Mouse (Mus musculus) MEL (cell line): ENCODE measurements around the gene Sorbs1. TPM values are rescaled to one million over a fixed set of nuclear protein-coding genes. Genes with fewer than 3 reads are reported as not detected.

ENCODE experiments used
- DNase-seq: peaks from one replicate; pipeline ENCODE4 v3.0.0; 2011; ENCODE audit warnings: low read depth, low spot score
- H3K27ac ChIP-seq: 2 replicates; pipeline ENCODE4 v1.5.1; 2012; ENCODE audit warnings: low read depth, mild to moderate bottlenecking, control low read depth, low read length, moderate library complexity; ENCODE audit not compliant: control insufficient read depth
- H3K27me3 ChIP-seq, 2 experiments: fragments of 150-350 bp in 1 of 2; sonication (generic) in 1 of 2; 2 replicates each; pipeline ENCODE4 v1.6.1; 2012; ENCODE audit warnings: low read length in 2 of 2, mild to moderate bottlenecking in 2 of 2, improper control_type of control experiment in 1 of 2, moderate library complexity in 1 of 2; ENCODE audit not compliant: insufficient read depth in 2 of 2, control insufficient read depth in 1 of 2
- H3K36me3 ChIP-seq, 2 experiments: 2 replicates each; pipeline ENCODE4 v1.6.1; 2012 to 2014; ENCODE audit warnings: low read length in 2 of 2, improper control_type of control experiment in 1 of 2, inconsistent platforms in 1 of 2, mild to moderate bottlenecking in 1 of 2; ENCODE audit not compliant: insufficient read depth in 2 of 2, control insufficient read depth in 1 of 2
- H3K4me1 ChIP-seq, 2 experiments: fragments of 150-350 bp in 1 of 2; sonication (generic) in 1 of 2; 2 replicates each; pipeline ENCODE4 v1.6.1; 2012; ENCODE audit warnings: low read length in 2 of 2, improper control_type of control experiment in 1 of 2, mild to moderate bottlenecking in 1 of 2; ENCODE audit not compliant: insufficient read depth in 2 of 2, control insufficient read depth in 1 of 2
- H3K4me3 ChIP-seq, 2 experiments: fragments of 150-350 bp in 1 of 2; sonication (generic) in 1 of 2; 2 replicates each; pipeline ENCODE4 v1.5.1; 2012; ENCODE audit warnings: low read depth in 2 of 2, low read length in 2 of 2, mild to moderate bottlenecking in 2 of 2, moderate library complexity in 2 of 2, control low read depth in 1 of 2, improper control_type of control experiment in 1 of 2; ENCODE audit not compliant: control insufficient read depth in 1 of 2, insufficient read depth in 1 of 2
- H3K79me2 ChIP-seq: 2 replicates; pipeline ENCODE4 v1.6.1; 2012; ENCODE audit warnings: mild to moderate bottlenecking, low read length, moderate library complexity; ENCODE audit not compliant: control insufficient read depth, poor library complexity, insufficient read depth
- H3K9ac ChIP-seq: 2 replicates; pipeline ENCODE4 v1.6.1; 2012; ENCODE audit warnings: low read depth, mild to moderate bottlenecking, control low read depth, low read length, moderate library complexity; ENCODE audit not compliant: control insufficient read depth, poor library complexity, severe bottlenecking
- H3K9me3 ChIP-seq: fragments of 150-350 bp; sonication (generic); replicated peaks from 2 replicates; pipeline ENCODE4 v1.6.1; 2012; ENCODE audit warnings: mild to moderate bottlenecking, low read length, improper control_type of control experiment, moderate library complexity; ENCODE audit not compliant: insufficient read depth
- BHLHE40 ChIP-seq: IDR thresholded peaks from 2 replicates; pipeline ENCODE4 v1.6.1; 2012; ENCODE audit warnings: low read depth, mild to moderate bottlenecking, inconsistent platforms, low read length, improper control_type of control experiment, borderline replicate concordance
- CHD2 ChIP-seq: IDR thresholded peaks from 2 replicates; pipeline ENCODE4 v1.6.1; 2011; ENCODE audit warnings: low read length, improper control_type of control experiment
- CTCF ChIP-seq, 3 experiments: IDR thresholded peaks in 2 of 3; conservative IDR thresholded peaks in 1 of 3; 2 replicates each; pipeline ENCODE4 v1.5.1; 2011 to 2012; ENCODE audit warnings: low read length in 3 of 3, low read depth in 2 of 3, mild to moderate bottlenecking in 2 of 3, improper control_type of control experiment in 1 of 3, inconsistent platforms in 1 of 3, mixed read lengths in 1 of 3, moderate library complexity in 1 of 3; ENCODE audit not compliant: control insufficient read depth in 1 of 3, insufficient read depth in 1 of 3, poor library complexity in 1 of 3, severe bottlenecking in 1 of 3
- ETS1 ChIP-seq: IDR thresholded peaks from 2 replicates; pipeline ENCODE4 v1.6.1; 2012; ENCODE audit warnings: low read depth, mild to moderate bottlenecking, inconsistent platforms, low read length, improper control_type of control experiment, moderate library complexity
- GABPA ChIP-seq: IDR thresholded peaks from 2 replicates; pipeline ENCODE4 v1.6.1; 2012; ENCODE audit warnings: low read depth, mild to moderate bottlenecking, inconsistent platforms, low read length, improper control_type of control experiment, moderate library complexity
- MAFK ChIP-seq: IDR thresholded peaks from 2 replicates; pipeline ENCODE4 v1.6.1; 2011; ENCODE audit warnings: low read depth, mild to moderate bottlenecking, low read length, improper control_type of control experiment, borderline replicate concordance
- MEF2A ChIP-seq: IDR thresholded peaks from 2 replicates; pipeline ENCODE4 v1.6.1; 2014; ENCODE audit warnings: low read depth, mild to moderate bottlenecking, inconsistent platforms, low read length, improper control_type of control experiment; ENCODE audit not compliant: poor library complexity, insufficient replicate concordance, severe bottlenecking; ENCODE audit errors: extremely low read depth
- POLR2A ChIP-seq, 2 experiments: IDR thresholded peaks; 2 replicates each; pipeline ENCODE4 v1.6.1; 2011 to 2012; ENCODE audit warnings: low read length in 2 of 2, mild to moderate bottlenecking in 2 of 2, control low read depth in 1 of 2, improper control_type of control experiment in 1 of 2, low read depth in 1 of 2, moderate library complexity in 1 of 2; ENCODE audit not compliant: control insufficient read depth in 1 of 2, insufficient read depth in 1 of 2, poor library complexity in 1 of 2
- POLR2AphosphoS5 ChIP-seq: IDR thresholded peaks from 2 replicates; pipeline ENCODE4 v1.6.1; 2012; ENCODE audit warnings: low read depth, borderline replicate concordance, mild to moderate bottlenecking, inconsistent platforms, low read length, moderate library complexity, mixed read lengths
- RCOR1 ChIP-seq: IDR thresholded peaks from 2 replicates; pipeline ENCODE4 v1.6.1; 2012; ENCODE audit warnings: low read depth, mild to moderate bottlenecking, inconsistent platforms, low read length, improper control_type of control experiment
- SIN3A ChIP-seq: IDR thresholded peaks from 2 replicates; pipeline ENCODE4 v1.6.1; 2012; ENCODE audit warnings: low read length, improper control_type of control experiment, inconsistent platforms
- SMC3 ChIP-seq: IDR thresholded peaks from 2 replicates; pipeline ENCODE4 v1.6.1; 2011; ENCODE audit warnings: low read depth, low read length, improper control_type of control experiment
- TBP ChIP-seq: IDR thresholded peaks from 2 replicates; pipeline ENCODE4 v1.8.0; 2011; ENCODE audit warnings: low read depth, low read length, improper control_type of control experiment
- TCF12 ChIP-seq: IDR thresholded peaks from 2 replicates; pipeline ENCODE4 v1.6.1; 2014; ENCODE audit warnings: low read depth, mild to moderate bottlenecking, inconsistent platforms, low read length, improper control_type of control experiment, moderate library complexity
- ZC3H11A ChIP-seq: IDR thresholded peaks from 2 replicates; pipeline ENCODE4 v1.6.1; 2012; ENCODE audit warnings: low read depth, mild to moderate bottlenecking, inconsistent platforms, low read length, improper control_type of control experiment
- ZKSCAN1 ChIP-seq: IDR thresholded peaks from 2 replicates; pipeline ENCODE4 v1.6.1; 2012; ENCODE audit warnings: low read depth, mild to moderate bottlenecking, inconsistent platforms, low read length, improper control_type of control experiment, moderate library complexity
- ZNF384 ChIP-seq: IDR thresholded peaks from 2 replicates; pipeline ENCODE4 v1.6.1; 2012; ENCODE audit warnings: low read depth, mild to moderate bottlenecking, inconsistent platforms, low read length, improper control_type of control experiment
- polyA plus RNA-seq, 2 experiments: library from polyadenylated mRNA; stranded (reverse) in 1 of 2; unstranded in 1 of 2; fragments of >175 nt in 1 of 2; fragments of >200 nt in 1 of 2; gene quantifications; 2 replicates each; pipeline versions ENCODE4 v1.2.1 to v1.2.4; 2012; ENCODE audit warnings: low replicate concordance in 2 of 2, low read depth in 1 of 2; ENCODE audit not compliant: insufficient read length in 2 of 2, insufficient read depth in 1 of 2, missing spikeins in 1 of 2
- total RNA-seq: library from RNA; depleted of rRNA; stranded (reverse); fragments of 300-350 nt; gene quantifications from 2 replicates; pipeline ENCODE4 v1.2.3, GENCODE M21; 2012

Sorbs1 gene
- total and polyA plus RNA-seq, 3 experiments: 1.3 to 5.3 TPM; not detected in 1

DNA sequence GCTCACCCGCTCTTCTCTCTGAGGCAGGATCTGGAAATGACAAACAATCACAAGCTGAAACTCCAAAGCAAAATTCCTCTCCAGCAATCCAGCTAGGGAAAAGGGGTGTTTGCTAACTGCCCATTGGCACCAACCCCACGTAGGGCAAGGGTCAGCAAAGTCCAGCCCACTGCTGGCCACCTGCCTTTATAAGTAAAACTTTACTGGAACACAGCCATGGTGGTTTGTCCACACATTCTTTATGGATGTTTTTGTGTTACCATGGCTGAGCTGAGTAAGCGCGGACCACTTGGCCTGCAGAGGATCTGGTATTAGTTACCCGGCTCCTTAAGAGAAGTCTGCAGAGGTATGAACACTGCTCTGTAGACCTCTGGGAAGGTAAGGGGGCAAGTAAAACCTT is 148.4 kb downstream of the Sorbs1 start:
- H3K9me3 ChIP-seq: no peaks in the 10 kb centered on the region

GRCm38 (mm10) chr19:40363447-40363846 is 150.1 kb downstream of the Sorbs1 start:
- Histone ChIP-seq H3K27me3 (no peaks in the 10 kb centered on the region), H3K36me3 (no peaks in the 10 kb centered on the region)
- peak; percentile 29 for DNase-seq

More for the DNA sequence above, 148.4 kb downstream of the Sorbs1 start:
- Histone ChIP-seq H3K4me3 (no peak overlapping the region), H3K27ac (no peak overlapping the region), H3K4me1 (no peaks in the 10 kb centered on the region), H3K27me3 (no peaks in the 10 kb centered on the region), H3K36me3 (no peaks in the 10 kb centered on the region), H3K9ac (no peak overlapping the region), H3K79me2 (no peaks in the 10 kb centered on the region)
- DNase-seq: no peak
- TF ChIP-seq TBP (no peak), RCOR1 (no peak), MEF2A (no peak), TCF12 (no peak), MAFK (no peak), ZNF384 (no peak), POLR2A (IDR thresholded peaks at IDR 0.05; ENCODE audit: control insufficient read depth in 1 of 2, insufficient read depth in 1 of 2, low read depth in 1 of 2, low read length in 2 of 2, poor library complexity in 1 of 2) (no peak), ZKSCAN1 (no peak), ZC3H11A (no peak), POLR2AphosphoS5 (no peak), CHD2 (no peak), SIN3A (no peak), GABPA (no peak)
- TF ChIP-seq, all 39 proteins: peak for 0

More at GRCm38 (mm10) chr19:40363447-40363846, 150.1 kb downstream of the Sorbs1 start:
- Histone ChIP-seq H3K79me2 (no peaks in the 10 kb centered on the region), H3K9me3 (no peaks in the 10 kb centered on the region), H3K27ac (no peak overlapping the region), H3K9ac (no peak overlapping the region), H3K4me3 (no peak overlapping the region), H3K4me1 (no peaks in the 10 kb centered on the region)
- peak; percentile 28; the same call in 1 of the 2 replicates for TF ChIP-seq SMC3
- TF ChIP-seq ETS1: no peak
- TF ChIP-seq BHLHE40: no peak
- TF ChIP-seq CTCF (IDR thresholded peaks at IDR 0.05 in 2 of 3, conservative IDR thresholded peaks at IDR 0.05 in 1 of 3; ENCODE audit: control insufficient read depth in 1 of 3, insufficient read depth in 1 of 3, low read depth in 2 of 3, low read length in 3 of 3, poor library complexity in 1 of 3, severe bottlenecking in 1 of 3): peak; percentile 38 to 57 (median 47); a peak in 5 of 6 replicates
